Mouse (Mus musculus): ENCODE results near the gene Liph. TPM values are rescaled to one million over a fixed set of nuclear protein-coding genes. Genes with fewer than 3 reads are reported as not detected.
"Not testable (repeated sequence)": the region's sequence is repeated elsewhere in the genome, so short reads cannot be mapped to it uniquely, and the experiment has no call there.

Gene Liph
- polyA plus RNA-seq, 1 experiment, result 11.2 TPM

GRCm38 (mm10) chr16:21998061-21998460 lies 2.6 kb upstream of the Liph start:
- no peak overlapping the region for H3K27ac ChIP-seq (ENCODE audit: insufficient read depth, low read length)
- H3K4me1 ChIP-seq (ENCODE audit: control insufficient read depth, insufficient read depth, low read length), result peaks cover 10% of the 10 kb centered on the region
- no peaks in the 10 kb centered on the region for H3K9me3 ChIP-seq (replicated peaks; ENCODE audit: control insufficient read depth, insufficient read depth, low read length, poor library complexity, severe bottlenecking)
- no peaks in the 10 kb centered on the region for H3K27me3 ChIP-seq (ENCODE audit: control insufficient read depth, insufficient read depth, low read length, poor library complexity, severe bottlenecking)
- H3K36me3 ChIP-seq (ENCODE audit: control insufficient read depth, insufficient read depth, low read length, poor library complexity, severe bottlenecking), result no peaks in the 10 kb centered on the region
- no peak overlapping the region for H3K9ac ChIP-seq (ENCODE audit: low read depth, poor library complexity, severe bottlenecking)
- TF ChIP-seq CTCF (IDR thresholded peaks at IDR 0.05; ENCODE audit: low read depth, low read length) (no peak), EP300 (IDR thresholded peaks at IDR 0.05; ENCODE audit: insufficient read depth, low read depth, low read length) (0 out of 2 replicates have a peak, but pooled peaks have one; percentile 17), POLR2A (IDR thresholded peaks at IDR 0.05; ENCODE audit: insufficient read depth, low read length) (no peak)
- H3K4me3 ChIP-seq (ENCODE audit: low read depth, low read length), result no peak overlapping the region

GRCm38 (mm10) chr16:21996881-21997641 lies 1.6 kb upstream of the Liph start:
- H3K9ac ChIP-seq (ENCODE audit: low read depth, poor library complexity, severe bottlenecking), result no peak overlapping the region
- no peaks in the 10 kb centered on the region for H3K27me3 ChIP-seq (ENCODE audit: control insufficient read depth, insufficient read depth, low read length, poor library complexity, severe bottlenecking)
- H3K4me1 ChIP-seq (ENCODE audit: control insufficient read depth, insufficient read depth, low read length), result peaks cover 10% of the 10 kb centered on the region
- H3K27ac ChIP-seq (ENCODE audit: insufficient read depth, low read length), result peak overlapping the region; percentile 81
- H3K9me3 ChIP-seq (replicated peaks; ENCODE audit: control insufficient read depth, insufficient read depth, low read length, poor library complexity, severe bottlenecking), result no peaks in the 10 kb centered on the region
- TF ChIP-seq POLR2A (IDR thresholded peaks at IDR 0.05; ENCODE audit: insufficient read depth, low read length) (no peak), CTCF (IDR thresholded peaks at IDR 0.05; ENCODE audit: low read depth, low read length) (no peak), EP300 (IDR thresholded peaks at IDR 0.05; ENCODE audit: insufficient read depth, low read depth, low read length) (peak; percentile 84)
- H3K4me3 ChIP-seq (ENCODE audit: low read depth, low read length), result no peak overlapping the region
- H3K36me3 ChIP-seq (ENCODE audit: control insufficient read depth, insufficient read depth, low read length, poor library complexity, severe bottlenecking), result no peaks in the 10 kb centered on the region

DNA sequence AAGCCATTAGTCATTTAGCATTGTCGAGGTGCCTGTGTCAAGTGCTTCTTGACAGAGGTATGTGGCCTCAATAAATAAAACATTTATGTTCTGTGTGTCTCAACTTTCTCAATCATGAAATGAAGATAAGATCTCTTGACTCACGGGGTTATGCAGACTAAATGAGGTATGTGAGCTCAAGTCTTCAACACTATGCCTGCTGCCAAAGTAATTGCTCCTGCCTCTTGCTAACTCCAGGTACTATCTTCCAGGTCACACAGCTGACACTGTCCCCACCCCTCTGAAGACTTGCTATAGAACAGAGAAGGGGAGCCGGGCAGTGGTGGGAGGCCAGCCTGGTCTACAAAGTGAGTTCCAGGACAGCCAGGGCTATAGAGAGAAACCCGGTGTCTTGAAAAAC lies 939 bp upstream of the Liph start:
- TF ChIP-seq POLR2A (IDR thresholded peaks at IDR 0.05; ENCODE audit: insufficient read depth, low read length) (no peak), EP300 (IDR thresholded peaks at IDR 0.05; ENCODE audit: insufficient read depth, low read depth, low read length) (no peak), CTCF (IDR thresholded peaks at IDR 0.05; ENCODE audit: low read depth, low read length) (no peak)
- Histone ChIP-seq H3K36me3 (ENCODE audit: control insufficient read depth, insufficient read depth, low read length, poor library complexity, severe bottlenecking) (no peaks in the 10 kb centered on the region), H3K9ac (ENCODE audit: low read depth, poor library complexity, severe bottlenecking) (no peak overlapping the region), H3K27me3 (ENCODE audit: control insufficient read depth, insufficient read depth, low read length, poor library complexity, severe bottlenecking) (no peaks in the 10 kb centered on the region), H3K4me3 (ENCODE audit: low read depth, low read length) (no peak overlapping the region), H3K9me3 (replicated peaks; ENCODE audit: control insufficient read depth, insufficient read depth, low read length, poor library complexity, severe bottlenecking) (no peaks in the 10 kb centered on the region), H3K4me1 (ENCODE audit: control insufficient read depth, insufficient read depth, low read length) (peaks cover 10% of the 10 kb centered on the region), H3K27ac (ENCODE audit: insufficient read depth, low read length) (peak overlapping the region; percentile 81)

GRCm38 (mm10) chr16:21991774-21992173 lies 3.7 kb downstream of the Liph start:
- Histone ChIP-seq H3K9ac (ENCODE audit: low read depth, poor library complexity, severe bottlenecking) (no peak overlapping the region), H3K9me3 (replicated peaks; ENCODE audit: control insufficient read depth, insufficient read depth, low read length, poor library complexity, severe bottlenecking) (no peaks in the 10 kb centered on the region), H3K27ac (ENCODE audit: insufficient read depth, low read length) (no peak overlapping the region), H3K4me3 (ENCODE audit: low read depth, low read length) (no peak overlapping the region), H3K4me1 (ENCODE audit: control insufficient read depth, insufficient read depth, low read length) (peaks cover 3% of the 10 kb centered on the region), H3K36me3 (ENCODE audit: control insufficient read depth, insufficient read depth, low read length, poor library complexity, severe bottlenecking) (no peaks in the 10 kb centered on the region), H3K27me3 (ENCODE audit: control insufficient read depth, insufficient read depth, low read length, poor library complexity, severe bottlenecking) (no peaks in the 10 kb centered on the region)
- no peak for TF ChIP-seq POLR2A (IDR thresholded peaks at IDR 0.05; ENCODE audit: insufficient read depth, low read length)
- TF ChIP-seq CTCF (IDR thresholded peaks at IDR 0.05; ENCODE audit: low read depth, low read length), result no peak
- no peak for TF ChIP-seq EP300 (IDR thresholded peaks at IDR 0.05; ENCODE audit: insufficient read depth, low read depth, low read length)

DNA sequence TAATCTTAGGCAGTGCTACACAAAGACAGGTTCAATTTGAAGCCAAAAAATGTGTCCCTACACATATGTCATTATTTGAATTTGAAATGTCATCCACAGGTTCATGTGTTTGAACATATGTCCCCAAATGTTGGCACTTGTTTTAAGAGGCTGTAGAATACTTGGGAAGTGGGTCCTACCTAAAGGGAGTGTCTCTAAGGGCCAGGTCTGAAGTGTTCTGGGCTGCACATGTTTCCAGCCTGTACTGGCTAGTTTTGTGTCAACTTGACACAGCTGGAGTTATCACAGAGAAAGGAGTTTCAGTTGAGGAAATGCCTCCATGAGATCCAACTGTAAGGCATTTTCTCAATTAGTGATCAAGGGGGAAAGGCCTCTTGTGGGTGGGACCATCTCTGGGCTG lies 4.6 kb downstream of the Liph start:
- H3K27ac ChIP-seq (ENCODE audit: insufficient read depth, low read length); H3K27me3 ChIP-seq (ENCODE audit: control insufficient read depth, insufficient read depth, low read length, poor library complexity, severe bottlenecking); H3K36me3 ChIP-seq (ENCODE audit: control insufficient read depth, insufficient read depth, low read length, poor library complexity, severe bottlenecking); H3K4me3 ChIP-seq (ENCODE audit: low read depth, low read length); H3K4me1 ChIP-seq (ENCODE audit: control insufficient read depth, insufficient read depth, low read length); H3K9me3 ChIP-seq (replicated peaks; ENCODE audit: control insufficient read depth, insufficient read depth, low read length, poor library complexity, severe bottlenecking); H3K9ac ChIP-seq (ENCODE audit: low read depth, poor library complexity, severe bottlenecking): not testable (repeated sequence)

DNA sequence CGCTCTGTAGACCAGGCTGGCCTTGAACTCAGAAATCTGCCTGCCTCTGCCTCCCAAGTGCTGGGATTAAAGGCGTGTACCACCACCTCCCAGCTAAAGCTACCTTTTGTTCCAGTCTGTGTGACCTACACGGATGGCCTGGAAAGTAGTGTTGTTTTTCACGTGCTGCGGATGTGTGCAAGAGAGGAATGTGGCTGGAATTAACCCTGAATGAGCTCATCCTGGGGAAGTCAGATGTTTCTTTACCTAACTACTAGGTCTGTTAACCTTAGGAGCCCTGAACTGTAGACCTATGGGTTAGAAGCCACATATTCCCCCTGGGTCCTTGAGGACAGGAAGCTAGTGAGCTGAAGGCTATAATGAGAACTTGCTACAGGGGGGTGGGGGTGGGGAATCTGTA lies 7.5 kb downstream of the Liph start:
- Histone ChIP-seq H3K9ac (ENCODE audit: low read depth, poor library complexity, severe bottlenecking) (no peak overlapping the region), H3K4me3 (ENCODE audit: low read depth, low read length) (no peak overlapping the region), H3K9me3 (replicated peaks; ENCODE audit: control insufficient read depth, insufficient read depth, low read length, poor library complexity, severe bottlenecking) (peaks cover 3% of the 10 kb centered on the region), H3K4me1 (ENCODE audit: control insufficient read depth, insufficient read depth, low read length) (no peaks in the 10 kb centered on the region), H3K27ac (ENCODE audit: insufficient read depth, low read length) (peak overlapping the region; percentile 15; the same call in 1 of the 2 replicates), H3K27me3 (ENCODE audit: control insufficient read depth, insufficient read depth, low read length, poor library complexity, severe bottlenecking) (no peaks in the 10 kb centered on the region), H3K36me3 (ENCODE audit: control insufficient read depth, insufficient read depth, low read length, poor library complexity, severe bottlenecking) (no peaks in the 10 kb centered on the region)
- TF ChIP-seq CTCF (IDR thresholded peaks at IDR 0.05; ENCODE audit: low read depth, low read length) (no peak), EP300 (IDR thresholded peaks at IDR 0.05; ENCODE audit: insufficient read depth, low read depth, low read length) (no peak), POLR2A (IDR thresholded peaks at IDR 0.05; ENCODE audit: insufficient read depth, low read length) (no peak)
